Mouse (Mus musculus) forebrain, embryonic 12.5 days (tissue): Measurements from ENCODE around the gene H60c. TPM values are rescaled to one million over a fixed set of nuclear protein-coding genes. Genes with fewer than 3 reads are reported as not detected.

Experiments used
- ATAC-seq: fragments of 200-750 bp; cut with Nextera tagmentation; 2 replicates; pipeline ENCODE4 v1.8.0; 2017; ENCODE audit warnings: moderate TSS enrichment; ENCODE audit not compliant: low FRiP score
- H3K27ac ChIP-seq: fragments of 300-500 bp; sonication (generic); 2 replicates; pipeline ENCODE4 v1.5.1; 2016; ENCODE audit warnings: mild to moderate bottlenecking
- H3K27me3 ChIP-seq: fragments of 300-500 bp; sonication (generic); 2 replicates; pipeline ENCODE4 v1.6.1; 2016; ENCODE audit warnings: mild to moderate bottlenecking
- H3K36me3 ChIP-seq: fragments of 300-500 bp; sonication (generic); replicated peaks from 2 replicates; pipeline ENCODE4 v1.6.1; 2016; ENCODE audit warnings: mild to moderate bottlenecking
- H3K4me1 ChIP-seq: fragments of 300-500 bp; sonication (generic); 2 replicates; pipeline ENCODE4 v1.6.1; 2016
- H3K4me2 ChIP-seq: fragments of 300-500 bp; sonication (generic); 2 replicates; pipeline ENCODE4 v1.6.1; 2016; ENCODE audit warnings: mild to moderate bottlenecking, moderate library complexity
- H3K4me3 ChIP-seq: fragments of 300-500 bp; sonication (generic); replicated peaks from 2 replicates; pipeline ENCODE4 v1.5.1; 2016; ENCODE audit warnings: mild to moderate bottlenecking
- H3K9ac ChIP-seq: fragments of 300-500 bp; sonication (generic); 2 replicates; pipeline ENCODE4 v1.6.1; 2016; ENCODE audit warnings: mild to moderate bottlenecking
- H3K9me3 ChIP-seq: fragments of 300-500 bp; sonication (generic); 2 replicates; pipeline ENCODE4 v1.6.1; 2016
- WGBS: fragments of 180-500 bp; shearing (Covaris S2); methylation state at CpG from one replicate; pipeline ENCODE4 v1.1.7; 2016; 5-methylcytosine and 5-hydroxymethylcytosine counted together
- polyA plus RNA-seq: library from polyadenylated mRNA; unstranded; fragments of >200 nt; fragmentation: Nextera tagmentation; extraction: Ambion mirVana; gene quantifications from 2 replicates; pipeline ENCODE4 v1.2.1, GENCODE M21; 2016

Gene H60c
- polyA plus RNA-seq, 1 experiment from 2014 or later = not detected

DNA sequence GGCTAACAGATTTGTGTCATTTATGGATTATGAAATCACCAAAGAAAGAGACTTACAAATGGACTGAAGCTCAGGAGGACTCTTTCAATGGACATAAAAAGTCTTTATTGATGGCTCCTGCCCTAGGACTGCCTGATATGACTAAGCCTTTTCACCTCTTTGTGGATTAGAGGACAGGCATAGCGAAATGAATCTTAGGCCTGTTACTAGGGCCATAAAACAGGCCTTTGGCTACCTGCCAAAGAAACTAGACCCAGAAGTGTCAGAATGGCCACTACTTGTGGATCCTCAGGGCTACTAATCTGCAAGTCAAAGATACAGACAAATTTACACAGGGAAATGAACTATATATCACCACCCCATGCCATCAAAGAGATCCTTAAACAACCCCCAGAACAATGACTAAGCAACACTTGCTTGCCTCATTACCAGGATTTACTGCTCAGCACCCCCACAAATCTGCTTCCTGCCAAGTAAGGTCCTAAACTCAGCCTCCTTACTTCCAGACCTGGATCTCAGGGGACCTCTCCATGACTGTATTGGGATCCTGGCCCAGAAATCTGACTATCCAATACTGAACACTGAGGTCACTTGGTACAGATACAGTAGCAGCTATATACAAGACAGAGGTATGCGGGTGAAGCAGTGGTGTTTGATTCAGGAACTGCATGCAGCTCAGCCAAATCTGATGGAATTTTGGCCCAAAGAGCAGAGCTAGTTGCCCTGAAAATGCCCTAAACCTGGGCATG is 39.0 kb downstream of the H60c start:
- H3K27me3 ChIP-seq = no peaks in the 10 kb centered on the region
- no peaks in the 10 kb centered on the region for H3K4me1 ChIP-seq
- H3K36me3 ChIP-seq = no peaks in the 10 kb centered on the region
- ATAC-seq = no peak
- H3K4me2 ChIP-seq = no peak overlapping the region
- 80% methylated on average over 2 of the region's 2 CpGs for WGBS
- peaks cover 10% of the 10 kb centered on the region; the same call in 1 of the 2 replicates for H3K9me3 ChIP-seq
- H3K27ac ChIP-seq = no peak overlapping the region
- H3K9ac ChIP-seq = no peak overlapping the region
- H3K4me3 ChIP-seq = no peak overlapping the region

Other genes with a start within 250 kb of the H60c start
- gene Ppp1r14c, start 98.3 kb upstream of the H60c start, polyA plus RNA-seq = 7.4 and 8.0 TPM in 2 replicates